Mouse (Mus musculus): Measurements from ENCODE around the gene Gstm3. TPM values are rescaled to one million over a fixed set of nuclear protein-coding genes. Genes with fewer than 3 reads are reported as not detected.
A peak's percentile ranks its signal among the peaks of the same experiment; 100 is the strongest.
"Not testable (repeated sequence)": the region's sequence is repeated elsewhere in the genome, so short reads cannot be mapped to it uniquely, and the experiment has no call there.

The Gstm3 gene
- polyA plus RNA-seq, 1 experiment from 2014 or later = 0.17 TPM

GRCm38 (mm10) chr3:107998591-107998990 lies 29.5 kb upstream of the Gstm3 start:
- Histone ChIP-seq H3K27me3 (ENCODE audit: insufficient read depth, low read length) (no peaks in the 10 kb centered on the region), H3K4me2 (ENCODE audit: low read length) (no peak overlapping the region), H3K36me3 (ENCODE audit: insufficient read depth, low read length) (no peaks in the 10 kb centered on the region), H3K9me3 (replicated peaks; ENCODE audit: low read length) (no peaks in the 10 kb centered on the region), H3K4me1 (replicated peaks; ENCODE audit: insufficient read depth, low read length) (no peaks in the 10 kb centered on the region), H3K9ac (ENCODE audit: low read depth, low read length) (no peak overlapping the region), H3K27ac (no peak overlapping the region), H3K4me3 (replicated peaks; ENCODE audit: low read depth, low read length) (no peak overlapping the region)
- no peak for ATAC-seq (replicated peaks; ENCODE audit: low FRiP score, low read depth)
- no peak for DNase-seq (ENCODE audit: low spot score)
- TF ChIP-seq CTCF (IDR thresholded peaks at IDR 0.05; ENCODE audit: low read depth) = no peak
- 74% methylated on average over 3 of the region's 3 CpGs for WGBS

- no peak for DNase-seq (ENCODE audit: low spot score)
- H3K9me3 ChIP-seq (replicated peaks; ENCODE audit: low read length) = no peaks in the 10 kb centered on the region
- H3K4me3 ChIP-seq (replicated peaks; ENCODE audit: low read depth, low read length) = no peak overlapping the region
- H3K27ac ChIP-seq = no peak overlapping the region
- no peak overlapping the region for H3K9ac ChIP-seq (ENCODE audit: low read depth, low read length)
- no peaks in the 10 kb centered on the region for H3K36me3 ChIP-seq (ENCODE audit: insufficient read depth, low read length)
- H3K4me2 ChIP-seq (ENCODE audit: low read length) = no peak overlapping the region
- no peaks in the 10 kb centered on the region for H3K4me1 ChIP-seq (replicated peaks; ENCODE audit: insufficient read depth, low read length)
- H3K27me3 ChIP-seq (ENCODE audit: insufficient read depth, low read length) = no peaks in the 10 kb centered on the region
- no peak for ATAC-seq (replicated peaks; ENCODE audit: low FRiP score, low read depth)
- WGBS = 82% methylated on average over 4 of the region's 4 CpGs
- TF ChIP-seq CTCF (IDR thresholded peaks at IDR 0.05; ENCODE audit: low read depth) = no peak
These were observed 27.5 kb upstream of the Gstm3 start for GRCm38 (mm10) chr3:107996576-107996975.

- not testable (repeated sequence) for H3K9me3 ChIP-seq (replicated peaks; ENCODE audit: low read length); DNase-seq (ENCODE audit: low spot score); H3K4me1 ChIP-seq (replicated peaks; ENCODE audit: insufficient read depth, low read length); H3K4me3 ChIP-seq (replicated peaks; ENCODE audit: low read depth, low read length); H3K4me2 ChIP-seq (ENCODE audit: low read length); H3K27ac ChIP-seq; H3K36me3 ChIP-seq (ENCODE audit: insufficient read depth, low read length); H3K27me3 ChIP-seq (ENCODE audit: insufficient read depth, low read length); H3K9ac ChIP-seq (ENCODE audit: low read depth, low read length); ATAC-seq (replicated peaks; ENCODE audit: low FRiP score, low read depth)
- WGBS = 81% methylated on average over 2 of the region's 2 CpGs
These were observed 26.9 kb upstream of the Gstm3 start for GRCm38 (mm10) chr3:107995974-107996373.

DNA sequence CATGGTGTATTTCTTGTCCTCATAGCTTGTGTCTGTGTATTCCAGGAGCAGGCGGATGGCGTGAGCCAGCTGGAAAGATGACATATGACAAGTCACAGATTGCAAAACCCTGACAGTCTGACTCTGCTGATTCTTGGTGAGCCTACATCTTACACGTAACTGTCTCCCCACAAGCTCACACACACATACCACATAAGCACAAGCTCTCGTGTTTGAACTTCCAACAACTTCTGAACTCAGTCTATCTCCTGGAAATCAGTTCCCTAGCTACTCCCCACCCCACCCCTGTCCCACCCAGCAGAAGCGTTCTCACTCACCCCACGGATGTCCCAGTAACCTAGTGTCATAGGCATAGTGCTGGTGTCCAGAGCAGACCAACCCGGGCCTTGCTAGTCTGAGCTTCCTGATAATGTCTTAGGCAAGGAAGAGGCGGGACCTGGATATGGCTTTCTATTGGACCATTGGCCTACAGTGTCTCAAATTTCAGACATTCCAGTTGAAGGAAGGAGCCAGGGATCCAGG lies 17.0 kb upstream of the Gstm3 start, which contains the start of gene Gstm2:
Gene Gstm2 (minus strand): TSS at position 413 of the 522 bp plus-strand sequence.
- TF ChIP-seq CTCF (IDR thresholded peaks at IDR 0.05; ENCODE audit: low read depth) = no peak
- Histone ChIP-seq H3K27me3 (ENCODE audit: insufficient read depth, low read length) (no peaks in the 10 kb centered on the region), H3K9ac (ENCODE audit: low read depth, low read length) (0 out of 2 replicates have a peak within 1 kb of the TSS, but pooled peaks have one; percentile 18), H3K4me2 (ENCODE audit: low read length) (peak within 1 kb of the TSS; percentile 39), H3K27ac (peak within 1 kb of the TSS; percentile 33; the same call in 1 of the 2 replicates), H3K36me3 (ENCODE audit: insufficient read depth, low read length) (no peaks in the 10 kb centered on the region), H3K9me3 (replicated peaks; ENCODE audit: low read length) (no peaks in the 10 kb centered on the region), H3K4me1 (replicated peaks; ENCODE audit: insufficient read depth, low read length) (peaks cover 4% of the 10 kb centered on the region; the same call in 1 of the 2 replicates), H3K4me3 (replicated peaks; ENCODE audit: low read depth, low read length) (peak within 1 kb of the TSS; percentile 18; the same call in 1 of the 2 replicates)
- ATAC-seq (replicated peaks; ENCODE audit: low FRiP score, low read depth) (peak; percentile 91), DNase-seq (ENCODE audit: low spot score) (peak; percentile 94)
- WGBS = 32% methylated on average over 8 of the region's 8 CpGs

- H3K9me3 ChIP-seq (replicated peaks; ENCODE audit: low read length); H3K4me2 ChIP-seq (ENCODE audit: low read length); H3K27ac ChIP-seq; DNase-seq (ENCODE audit: low spot score); H3K27me3 ChIP-seq (ENCODE audit: insufficient read depth, low read length); H3K9ac ChIP-seq (ENCODE audit: low read depth, low read length); H3K4me1 ChIP-seq (replicated peaks; ENCODE audit: insufficient read depth, low read length); H3K36me3 ChIP-seq (ENCODE audit: insufficient read depth, low read length); H3K4me3 ChIP-seq (replicated peaks; ENCODE audit: low read depth, low read length); ATAC-seq (replicated peaks; ENCODE audit: low FRiP score, low read depth): not testable (repeated sequence)
- 95% methylated on average over 2 of the region's 2 CpGs for WGBS
These were observed 16.1 kb upstream of the Gstm3 start for GRCm38 (mm10) chr3:107985141-107985540.

- TF ChIP-seq CTCF (IDR thresholded peaks at IDR 0.05; ENCODE audit: low read depth) = no peak
- no peaks in the 10 kb centered on the region for H3K9me3 ChIP-seq (replicated peaks; ENCODE audit: low read length)
- WGBS = 76% methylated on average over 5 of the region's 5 CpGs
- H3K36me3 ChIP-seq (ENCODE audit: insufficient read depth, low read length) = no peaks in the 10 kb centered on the region
- H3K9ac ChIP-seq (ENCODE audit: low read depth, low read length) = no peak overlapping the region
- H3K27ac ChIP-seq = no peak overlapping the region
- ATAC-seq (replicated peaks; ENCODE audit: low FRiP score, low read depth) (no peak), DNase-seq (ENCODE audit: low spot score) (no peak)
- peaks cover 4% of the 10 kb centered on the region; the same call in 1 of the 2 replicates for H3K4me1 ChIP-seq (replicated peaks; ENCODE audit: insufficient read depth, low read length)
- H3K4me2 ChIP-seq (ENCODE audit: low read length) = no peak overlapping the region
- no peaks in the 10 kb centered on the region for H3K27me3 ChIP-seq (ENCODE audit: insufficient read depth, low read length)
- H3K4me3 ChIP-seq (replicated peaks; ENCODE audit: low read depth, low read length) = no peak overlapping the region
These were observed 15.4 kb upstream of the Gstm3 start for GRCm38 (mm10) chr3:107984471-107984870.

GRCm38 (mm10) chr3:107983771-107984170 lies 14.7 kb upstream of the Gstm3 start:
- H3K9me3 ChIP-seq (replicated peaks; ENCODE audit: low read length) = no peaks in the 10 kb centered on the region
- H3K4me1 ChIP-seq (replicated peaks; ENCODE audit: insufficient read depth, low read length) = peaks cover 4% of the 10 kb centered on the region; the same call in 1 of the 2 replicates
- 39% methylated on average over 3 of the region's 3 CpGs for WGBS
- no peak overlapping the region for H3K27ac ChIP-seq
- no peaks in the 10 kb centered on the region for H3K27me3 ChIP-seq (ENCODE audit: insufficient read depth, low read length)
- H3K4me2 ChIP-seq (ENCODE audit: low read length) = no peak overlapping the region
- no peak overlapping the region for H3K9ac ChIP-seq (ENCODE audit: low read depth, low read length)
- no peaks in the 10 kb centered on the region for H3K36me3 ChIP-seq (ENCODE audit: insufficient read depth, low read length)
- ATAC-seq (replicated peaks; ENCODE audit: low FRiP score, low read depth) = no peak
- no peak for TF ChIP-seq CTCF (IDR thresholded peaks at IDR 0.05; ENCODE audit: low read depth)
- DNase-seq (ENCODE audit: low spot score) = no peak
- no peak overlapping the region for H3K4me3 ChIP-seq (replicated peaks; ENCODE audit: low read depth, low read length)

Data from kidney, postnatal 0 days (tissue).